Mouse (Mus musculus): ENCODE data around the gene Tmem126b. TPM values are rescaled to one million over a fixed set of nuclear protein-coding genes. Genes with fewer than 3 reads are reported as not detected.

Gene Tmem126b
- polyA plus RNA-seq (2011; ENCODE audit: insufficient read depth, insufficient read length, low replicate concordance, missing spikeins), result 7.5 and 10.7 TPM in 2 replicates

- WGBS, result under 1% methylated on average over 36 of the region's 36 CpGs
- Histone ChIP-seq H3K27ac (ENCODE audit: control insufficient read depth, insufficient read depth, low read depth, low read length, poor library complexity) (peak within 1 kb of the TSS; percentile 82), H3K4me1 (ENCODE audit: control insufficient read depth, insufficient read depth, low read length) (no peaks in the 10 kb centered on the region), H3K4me3 (replicated peaks; ENCODE audit: control insufficient read depth, low read depth, low read length) (peak within 1 kb of the TSS; percentile 88)
- TF ChIP-seq POLR2A (IDR thresholded peaks at IDR 0.05; ENCODE audit: borderline replicate concordance, control insufficient read depth, low read depth, low read length), result peak; percentile 90
- no peak for TF ChIP-seq CTCF (IDR thresholded peaks at IDR 0.05; ENCODE audit: control insufficient read depth, insufficient read depth, low read length)
Observed at GRCm38 (mm10) chr7:90475793-90476312, at the start of gene Tmem126b. Gene Tmem126b, minus strand, starts transcription at chr7:90476001.

- Histone ChIP-seq H3K4me3 (replicated peaks; ENCODE audit: control insufficient read depth, low read depth, low read length) (no peak overlapping the region), H3K27ac (ENCODE audit: control insufficient read depth, insufficient read depth, low read depth, low read length, poor library complexity) (no peak overlapping the region), H3K4me1 (ENCODE audit: control insufficient read depth, insufficient read depth, low read length) (no peaks in the 10 kb centered on the region)
- TF ChIP-seq CTCF (IDR thresholded peaks at IDR 0.05; ENCODE audit: control insufficient read depth, insufficient read depth, low read length) (no peak), POLR2A (IDR thresholded peaks at IDR 0.05; ENCODE audit: borderline replicate concordance, control insufficient read depth, low read depth, low read length) (no peak)
Observed at GRCm38 (mm10) chr7:90512293-90512692, 36.5 kb upstream of the Tmem126b start.

GRCm38 (mm10) chr7:90508124-90508523, 32.3 kb upstream of the Tmem126b start:
- no peak overlapping the region for H3K27ac ChIP-seq (ENCODE audit: control insufficient read depth, insufficient read depth, low read depth, low read length, poor library complexity)
- no peak for TF ChIP-seq POLR2A (IDR thresholded peaks at IDR 0.05; ENCODE audit: borderline replicate concordance, control insufficient read depth, low read depth, low read length)
- no peak for TF ChIP-seq CTCF (IDR thresholded peaks at IDR 0.05; ENCODE audit: control insufficient read depth, insufficient read depth, low read length)
- H3K4me3 ChIP-seq (replicated peaks; ENCODE audit: control insufficient read depth, low read depth, low read length), result no peak overlapping the region
- H3K4me1 ChIP-seq (ENCODE audit: control insufficient read depth, insufficient read depth, low read length), result no peaks in the 10 kb centered on the region
- 63% methylated on average over 3 of the region's 3 CpGs for WGBS

- Histone ChIP-seq H3K4me1 (ENCODE audit: control insufficient read depth, insufficient read depth, low read length) (peaks cover 2% of the 10 kb centered on the region), H3K4me3 (replicated peaks; ENCODE audit: control insufficient read depth, low read depth, low read length) (no peak overlapping the region), H3K27ac (ENCODE audit: control insufficient read depth, insufficient read depth, low read depth, low read length, poor library complexity) (no peak overlapping the region)
- WGBS, result 60% methylated on average over 2 of the region's 2 CpGs
- TF ChIP-seq POLR2A (IDR thresholded peaks at IDR 0.05; ENCODE audit: borderline replicate concordance, control insufficient read depth, low read depth, low read length) (no peak), CTCF (IDR thresholded peaks at IDR 0.05; ENCODE audit: control insufficient read depth, insufficient read depth, low read length) (no peak)
Observed at GRCm38 (mm10) chr7:90482607-90483006, 6.8 kb upstream of the Tmem126b start.

- WGBS, result under 1% methylated on average over 32 of the region's 32 CpGs
- TF ChIP-seq CTCF (IDR thresholded peaks at IDR 0.05; ENCODE audit: control insufficient read depth, insufficient read depth, low read length), result no peak
- TF ChIP-seq POLR2A (IDR thresholded peaks at IDR 0.05; ENCODE audit: borderline replicate concordance, control insufficient read depth, low read depth, low read length), result no peak
- peak within 1 kb of the TSS; percentile 82 for H3K27ac ChIP-seq (ENCODE audit: control insufficient read depth, insufficient read depth, low read depth, low read length, poor library complexity)
- no peaks in the 10 kb centered on the region for H3K4me1 ChIP-seq (ENCODE audit: control insufficient read depth, insufficient read depth, low read length)
- peak within 1 kb of the TSS; percentile 88 for H3K4me3 ChIP-seq (replicated peaks; ENCODE audit: control insufficient read depth, low read depth, low read length)
Observed at GRCm38 (mm10) chr7:90476313-90477245, 778 bp upstream of the Tmem126b start, which contains the start of gene Dlg2. Gene Dlg2, plus strand, starts transcription at chr7:90476672.

GRCm38 (mm10) chr7:90473511-90473910, 2.3 kb downstream of the Tmem126b start:
- H3K4me3 ChIP-seq (replicated peaks; ENCODE audit: control insufficient read depth, low read depth, low read length), result no peak overlapping the region
- no peak overlapping the region for H3K27ac ChIP-seq (ENCODE audit: control insufficient read depth, insufficient read depth, low read depth, low read length, poor library complexity)
- TF ChIP-seq POLR2A (IDR thresholded peaks at IDR 0.05; ENCODE audit: borderline replicate concordance, control insufficient read depth, low read depth, low read length) (no peak), CTCF (IDR thresholded peaks at IDR 0.05; ENCODE audit: control insufficient read depth, insufficient read depth, low read length) (no peak)
- WGBS, result 13% methylated on average over 2 of the region's 2 CpGs
- H3K4me1 ChIP-seq (ENCODE audit: control insufficient read depth, insufficient read depth, low read length), result no peaks in the 10 kb centered on the region

GRCm38 (mm10) chr7:90461441-90461840, 14.4 kb downstream of the Tmem126b start:
- 94% methylated on average over 5 of the region's 5 CpGs for WGBS

GRCm38 (mm10) chr7:90460930-90461329, 14.9 kb downstream of the Tmem126b start:
- Histone ChIP-seq H3K4me1 (ENCODE audit: control insufficient read depth, insufficient read depth, low read length) (no peaks in the 10 kb centered on the region; the same call in 1 of the 2 replicates), H3K4me3 (replicated peaks; ENCODE audit: control insufficient read depth, low read depth, low read length) (no peak overlapping the region), H3K27ac (ENCODE audit: control insufficient read depth, insufficient read depth, low read depth, low read length, poor library complexity) (no peak overlapping the region)
- TF ChIP-seq CTCF (IDR thresholded peaks at IDR 0.05; ENCODE audit: control insufficient read depth, insufficient read depth, low read length) (peak; percentile 70), POLR2A (IDR thresholded peaks at IDR 0.05; ENCODE audit: borderline replicate concordance, control insufficient read depth, low read depth, low read length) (peak; percentile 35; the same call in 1 of the 2 replicates)
- 22% methylated on average over 14 of the region's 14 CpGs for WGBS

More at GRCm38 (mm10) chr7:90461441-90461840, 14.4 kb downstream of the Tmem126b start:
- Histone ChIP-seq H3K4me3 (replicated peaks; ENCODE audit: control insufficient read depth, low read depth, low read length) (no peak overlapping the region), H3K4me1 (ENCODE audit: control insufficient read depth, insufficient read depth, low read length) (no peaks in the 10 kb centered on the region), H3K27ac (ENCODE audit: control insufficient read depth, insufficient read depth, low read depth, low read length, poor library complexity) (no peak overlapping the region)
- TF ChIP-seq CTCF (IDR thresholded peaks at IDR 0.05; ENCODE audit: control insufficient read depth, insufficient read depth, low read length) (no peak), POLR2A (IDR thresholded peaks at IDR 0.05; ENCODE audit: borderline replicate concordance, control insufficient read depth, low read depth, low read length) (no peak)
